Mouse (Mus musculus) midbrain, embryonic 12.5 days (tissue): ENCODE results near the gene Ppm1k. TPM values are rescaled to one million over a fixed set of nuclear protein-coding genes. Genes with fewer than 3 reads are reported as not detected.

Experiments
- polyA plus RNA-seq: library from polyadenylated mRNA; unstranded; fragments of >200 nt; fragmentation: Nextera tagmentation; extraction: Ambion mirVana; gene quantifications from 2 replicates; pipeline ENCODE4 v1.2.1, GENCODE M21; 2016

Gene Ppm1k
- polyA plus RNA-seq, 1 experiment from 2014 or later: 6.7 TPM

Other genes with a start within 250 kb of the Ppm1k start
- not detected in 2 replicates for gene Vmn1r16, start 206.0 kb downstream of the Ppm1k start, polyA plus RNA-seq
- not detected in 2 replicates for gene Vmn1r17, start 171.7 kb downstream of the Ppm1k start, polyA plus RNA-seq
- gene Vmn1r18, start 139.7 kb downstream of the Ppm1k start, polyA plus RNA-seq: not detected in 2 replicates
- gene Vmn1r19, start 131.7 kb downstream of the Ppm1k start, polyA plus RNA-seq: not detected in 2 replicates
- not detected in 2 replicates for gene Vmn1r20, start 106.5 kb downstream of the Ppm1k start, polyA plus RNA-seq
- gene Herc6, start 45.5 kb upstream of the Ppm1k start, polyA plus RNA-seq: 1.5 TPM in 2 replicates
- gene Pyurf, start 156.6 kb upstream of the Ppm1k start, polyA plus RNA-seq: 14.6 and 14.9 TPM in 2 replicates
- 64.2 and 65.9 TPM in 2 replicates for gene Lancl2, start 167.1 kb upstream of the Ppm1k start, polyA plus RNA-seq